Mouse (Mus musculus): ENCODE measurements around the gene Rab3c.

DNA sequence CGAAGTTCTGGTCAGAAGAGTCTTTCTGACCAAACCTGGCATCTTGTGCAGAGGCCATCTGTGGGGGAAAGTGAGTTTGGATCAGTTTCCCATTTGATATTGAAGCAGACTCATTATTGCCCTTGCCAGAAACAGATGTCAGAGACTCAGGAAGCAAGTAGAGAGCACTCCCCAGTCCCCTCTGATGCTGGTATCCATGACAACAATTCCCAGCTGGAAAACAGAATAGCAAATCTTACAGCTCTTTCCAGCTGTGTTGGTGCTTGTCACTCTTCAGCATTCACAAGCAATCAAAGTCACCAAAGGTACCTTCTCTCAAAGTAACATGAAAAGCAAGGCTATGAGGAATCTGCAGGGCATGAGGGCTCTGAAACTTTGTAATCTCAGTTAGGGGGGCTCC lies 20.1 kb downstream of the Rab3c start:
- TF ChIP-seq CTCF (IDR thresholded peaks at IDR 0.05; ENCODE audit: low read depth, low read length), result no peak
- no peak for TF ChIP-seq EP300 (IDR thresholded peaks at IDR 0.05; ENCODE audit: insufficient read depth, low read depth, low read length)
- TF ChIP-seq POLR2A (IDR thresholded peaks at IDR 0.05; ENCODE audit: insufficient read depth, low read length), result no peak

Measured in ES-Bruce4 (cell line).